Comparison of ENCODE assay signal across 10 mouse cellular contexts in the genomic region with DNA sequence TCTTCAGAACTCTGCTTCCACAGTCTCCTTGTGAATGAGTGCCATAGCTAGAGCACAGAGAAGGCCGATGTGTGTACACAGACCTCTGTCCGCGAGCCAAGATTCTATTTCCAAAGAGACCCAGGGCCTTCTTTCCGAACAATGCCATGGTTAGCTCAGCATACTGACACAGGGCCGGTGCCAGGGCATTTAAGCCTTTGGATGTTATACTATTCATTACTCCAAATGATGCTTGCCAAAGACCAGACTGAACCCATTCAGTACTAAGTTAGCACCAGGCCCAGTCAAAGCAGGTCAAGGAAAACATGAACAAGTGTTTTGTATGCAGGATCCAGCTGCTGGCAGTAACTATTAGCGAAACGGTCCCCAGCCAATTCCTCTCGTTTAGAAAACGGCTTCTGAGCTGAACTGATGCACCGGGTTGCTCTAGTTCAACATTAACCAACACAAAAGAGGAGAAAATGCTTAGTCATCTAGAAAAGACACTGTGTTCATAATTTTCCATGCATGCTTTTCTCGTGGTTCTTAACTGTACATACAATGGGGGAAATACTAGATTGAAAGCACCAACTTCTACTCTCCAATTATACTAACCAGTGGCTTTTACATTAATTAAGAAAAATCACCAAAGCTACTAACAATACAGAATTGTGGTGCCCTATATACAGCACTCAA.
A peak's percentile ranks its signal among the peaks of the same experiment; 100 is the strongest.
DNase-seq lines count a peak whose midpoint lies in the region; ATAC-seq and TF ChIP-seq lines count a peak whose summit lies in the region.
"Had no signal": no experiment of that assay in that cellular context is flagged by ENCODE, and none has a peak within 500 bp of the region (broad histone marks: within the 10 kb centered on the region; RNA-seq: fewer than 3 reads in every experiment).

No protein-coding gene starts in this region.

- no peak overlapping the region for H3K4me2 ChIP-seq in hindbrain, embryonic 11.5 days (replicated peaks; ENCODE audit: low read depth, low read length)
- H3K4me2 ChIP-seq in midbrain, postnatal 0 days (ENCODE audit: low read depth, low read length, poor library complexity, severe bottlenecking): no peak overlapping the region
- H3K4me2 ChIP-seq: embryonic facial prominence, embryonic 13.5 days had no signal

- no peaks in the 10 kb centered on the region for H3K36me3 ChIP-seq in hindbrain, embryonic 10.5 days
- no peaks in the 10 kb centered on the region for H3K36me3 ChIP-seq in hindbrain, embryonic 11.5 days (ENCODE audit: control insufficient read depth, insufficient read depth, low read length)
- H3K36me3 ChIP-seq in midbrain, postnatal 0 days (ENCODE audit: insufficient read depth, low read length): no peaks in the 10 kb centered on the region
- H3K36me3 ChIP-seq: embryonic facial prominence, embryonic 13.5 days had no signal

- H3K9ac ChIP-seq in hindbrain, embryonic 11.5 days (ENCODE audit: low read depth, low read length): no peak overlapping the region
- H3K9ac ChIP-seq in midbrain, postnatal 0 days (replicated peaks; ENCODE audit: low read length, poor library complexity, severe bottlenecking): no peak overlapping the region
- H3K9ac ChIP-seq: embryonic facial prominence, embryonic 13.5 days; liver, embryonic 14.5 days had no signal

- H3K27ac ChIP-seq in hindbrain, embryonic 10.5 days: peak overlapping the region; percentile 2; the same call in 1 of the 2 replicates
- no peak overlapping the region for H3K27ac ChIP-seq in hindbrain, embryonic 11.5 days (ENCODE audit: low read depth, low read length)
- H3K27ac ChIP-seq in midbrain, postnatal 0 days (ENCODE audit: low read depth, low read length): no peak overlapping the region
- H3K27ac ChIP-seq: embryonic facial prominence, embryonic 13.5 days; liver, embryonic 14.5 days had no signal

- H3K9me3 ChIP-seq in hindbrain, embryonic 10.5 days: no peaks in the 10 kb centered on the region
- H3K9me3 ChIP-seq in hindbrain, embryonic 11.5 days (ENCODE audit: control insufficient read depth, low read length): no peaks in the 10 kb centered on the region
- H3K9me3 ChIP-seq in midbrain, postnatal 0 days (ENCODE audit: low read length): no peaks in the 10 kb centered on the region
- H3K9me3 ChIP-seq: embryonic facial prominence, embryonic 13.5 days had no signal

- ATAC-seq in hindbrain, embryonic 11.5 days (ENCODE audit: low FRiP score): no peak
- peak; percentile 92 for ATAC-seq in midbrain, postnatal 0 days (ENCODE audit: low FRiP score)

- no peaks in the 10 kb centered on the region for H3K27me3 ChIP-seq in hindbrain, embryonic 10.5 days (ENCODE audit: insufficient read depth, poor library complexity, severe bottlenecking)
- H3K27me3 ChIP-seq in hindbrain, embryonic 11.5 days (ENCODE audit: control insufficient read depth, insufficient read depth, low read length): no peaks in the 10 kb centered on the region
- H3K27me3 ChIP-seq in midbrain, postnatal 0 days (ENCODE audit: insufficient read depth, low read length): no peaks in the 10 kb centered on the region
- H3K27me3 ChIP-seq: embryonic facial prominence, embryonic 13.5 days had no signal

- no peaks in the 10 kb centered on the region; the same call in 1 of the 2 replicates for H3K4me1 ChIP-seq in hindbrain, embryonic 10.5 days (replicated peaks)
- no peaks in the 10 kb centered on the region for H3K4me1 ChIP-seq in hindbrain, embryonic 11.5 days (replicated peaks; ENCODE audit: control insufficient read depth, insufficient read depth, low read length)
- H3K4me1 ChIP-seq in midbrain, postnatal 0 days (ENCODE audit: insufficient read depth, low read length): no peaks in the 10 kb centered on the region

- DNase-seq in hindbrain, embryonic 10.5 days (ENCODE audit: low spot score): no peak
- no peak for DNase-seq in hindbrain, embryonic 11.5 days (ENCODE audit: low spot score)
- peak; percentile 40 to 50 for DNase-seq in cerebellum, postnatal 14 days
- peak; percentile 15 to 35 for DNase-seq in heart, postnatal 14 days
- DNase-seq in left cerebral cortex, adult 18-20 months (ENCODE audit: low spot score in 2 of 2): peak; percentile 40 to 63
- peak; percentile 94 for DNase-seq in midbrain, postnatal 0 days (ENCODE audit: low spot score)
- no peak for DNase-seq in urinary bladder, postnatal 25 days (ENCODE audit: low spot score)
- DNase-seq in MN1 (ENCODE audit: low spot score): no peak

- WGBS in hindbrain, embryonic 10.5 days: 81% methylated on average over 11 of the region's 11 CpGs
- 63% methylated on average over 11 of the region's 11 CpGs for WGBS in hindbrain, embryonic 11.5 days
- 44% methylated on average over 11 of the region's 11 CpGs for WGBS in midbrain, postnatal 0 days

- no peak overlapping the region for H3K4me3 ChIP-seq in hindbrain, embryonic 10.5 days
- no peak overlapping the region for H3K4me3 ChIP-seq in hindbrain, embryonic 11.5 days (ENCODE audit: low read depth, low read length)
- H3K4me3 ChIP-seq in midbrain, postnatal 0 days (ENCODE audit: low read depth, low read length): no peak overlapping the region
- H3K4me3 ChIP-seq: embryonic facial prominence, embryonic 13.5 days had no signal

- TF ChIP-seq CTCF in midbrain, postnatal 0 days (IDR thresholded peaks at IDR 0.05): no peak

- intact Hi-C loops in heart, postnatal 14 days (cut with DNase I): no loop called here

Comparison
In these comparisons a context has a peak if more than half of its experiments do, and no peak if none do; other contexts are left out.
1. DNase-seq: peak in cerebellum, postnatal 14 days (2 of 2), heart, postnatal 14 days (2 of 2), left cerebral cortex, adult 18-20 months (2 of 2) and midbrain, postnatal 0 days (single experiment); none in hindbrain, embryonic 10.5 days (single experiment), hindbrain, embryonic 11.5 days (single experiment), urinary bladder, postnatal 25 days (single experiment) and MN1 (single experiment).